Comparison of ENCODE assay signal across 20 mouse cellular contexts in the genomic region with DNA sequence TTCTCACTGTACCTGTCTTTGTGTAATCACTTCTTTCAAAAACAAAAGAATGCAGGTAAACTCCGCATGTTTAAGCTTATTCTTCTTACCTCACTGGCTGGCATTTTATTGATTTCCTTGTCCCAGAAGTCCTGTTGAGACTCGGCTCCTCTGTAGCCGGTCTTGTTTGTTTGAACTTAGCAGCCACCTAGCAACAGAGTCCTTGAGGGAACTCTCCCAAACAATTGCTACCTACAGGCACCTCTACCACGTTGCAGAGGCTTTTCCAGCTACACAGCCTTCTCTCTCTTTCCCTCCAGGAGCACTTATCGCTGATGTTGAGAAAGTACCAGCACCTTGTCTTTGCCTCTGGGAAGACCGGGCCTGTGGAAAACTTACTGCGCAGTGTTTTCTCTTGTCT.
DNase-seq lines count a peak whose midpoint lies in the region; ATAC-seq and TF ChIP-seq lines count a peak whose summit lies in the region.
"Had no signal": no experiment of that assay in that cellular context is flagged by ENCODE, and none has a peak within 500 bp of the region (broad histone marks: within the 10 kb centered on the region; RNA-seq: fewer than 3 reads in every experiment).

No protein-coding gene starts in this region.

- DNase-seq in heart, postnatal 4 days, result no peak
- DNase-seq in lung, postnatal 10 days, result peak; percentile 34
- peak; percentile 64 for DNase-seq in stomach, postnatal 0 days (ENCODE audit: low spot score)
- DNase-seq in left cerebral cortex, adult 9 months (ENCODE audit: low spot score in 2 of 2), result no peak
- DNase-seq: adrenal gland, adult 8-10 months; cerebellum, adult 11 months; gastrocnemius, postnatal 10 days; heart, adult 18-20 months; kidney, adult 2 months; left cerebral cortex, postnatal 4 days; thymus, postnatal 14 days had no signal

- no peaks in the 10 kb centered on the region for H3K27me3 ChIP-seq in heart, embryonic 13.5 days (replicated peaks)
- no peaks in the 10 kb centered on the region for H3K27me3 ChIP-seq in intestine, embryonic 16.5 days (replicated peaks; ENCODE audit: control insufficient read depth, insufficient read depth, low read length)
- no peaks in the 10 kb centered on the region for H3K27me3 ChIP-seq in stomach, postnatal 0 days (ENCODE audit: control insufficient read depth, insufficient read depth, low read length)
- no peaks in the 10 kb centered on the region for H3K27me3 ChIP-seq in hindbrain, embryonic 16.5 days (replicated peaks; ENCODE audit: control insufficient read depth, insufficient read depth, low read length)
- H3K27me3 ChIP-seq: CH12.LX; forebrain, embryonic 12.5 days; hindbrain, embryonic 12.5 days; megakaryocyte, embryonic 14.5 days; midbrain, embryonic 15.5 days had no signal

- ATAC-seq in heart, embryonic 13.5 days (ENCODE audit: extremely low read depth, insufficient number of reproducible peaks, low FRiP score, low TSS enrichment), result no peak
- no peak for ATAC-seq in intestine, embryonic 16.5 days
- ATAC-seq in stomach, postnatal 0 days (ENCODE audit: low FRiP score, low TSS enrichment), result peak; percentile 80
- ATAC-seq in hindbrain, embryonic 16.5 days, result no peak
- ATAC-seq: midbrain, embryonic 15.5 days had no signal

- 34% methylated on average over 7 of the region's 7 CpGs for WGBS in heart, embryonic 13.5 days
- WGBS in intestine, embryonic 16.5 days, result 32% methylated on average over 7 of the region's 7 CpGs
- WGBS in stomach, postnatal 0 days, result 25% methylated on average over 7 of the region's 7 CpGs
- 71% methylated on average over 7 of the region's 7 CpGs for WGBS in hindbrain, embryonic 16.5 days

- peak; percentile 86 for TF ChIP-seq EP300 in stomach, postnatal 0 days (optimal IDR thresholded peaks at IDR 0.05)

- no peak overlapping the region for H3K9ac ChIP-seq in heart, embryonic 13.5 days
- H3K9ac ChIP-seq in intestine, embryonic 16.5 days (ENCODE audit: low read depth, low read length), result 0 out of 2 replicates have a peak overlapping the region, but pooled peaks have one; percentile 29
- H3K9ac ChIP-seq in stomach, postnatal 0 days (ENCODE audit: low read length), result 0 out of 2 replicates have a peak overlapping the region, but pooled peaks have one; percentile 14
- H3K9ac ChIP-seq in hindbrain, embryonic 16.5 days (ENCODE audit: low read depth, low read length), result no peak overlapping the region
- H3K9ac ChIP-seq: forebrain, embryonic 12.5 days; hindbrain, embryonic 12.5 days; liver, embryonic 14.5 days; midbrain, embryonic 15.5 days had no signal

- peak overlapping the region; percentile 42 for H3K4me2 ChIP-seq in heart, embryonic 13.5 days
- peak overlapping the region; percentile 30 for H3K4me2 ChIP-seq in intestine, embryonic 16.5 days (ENCODE audit: low read depth, low read length)
- H3K4me2 ChIP-seq in stomach, postnatal 0 days (replicated peaks; ENCODE audit: low read depth), result peak overlapping the region; percentile 14; the same call in 1 of the 2 replicates
- H3K4me2 ChIP-seq in hindbrain, embryonic 16.5 days (ENCODE audit: low read length), result no peak overlapping the region
- H3K4me2 ChIP-seq: forebrain, embryonic 12.5 days; hindbrain, embryonic 12.5 days; midbrain, embryonic 15.5 days had no signal

- no peaks in the 10 kb centered on the region for H3K9me3 ChIP-seq in heart, embryonic 13.5 days
- H3K9me3 ChIP-seq in intestine, embryonic 16.5 days (ENCODE audit: control insufficient read depth, low read length), result no peaks in the 10 kb centered on the region
- no peaks in the 10 kb centered on the region for H3K9me3 ChIP-seq in stomach, postnatal 0 days (ENCODE audit: control insufficient read depth, low read length)
- no peaks in the 10 kb centered on the region for H3K9me3 ChIP-seq in hindbrain, embryonic 16.5 days (ENCODE audit: control insufficient read depth, low read length)
- H3K9me3 ChIP-seq: forebrain, embryonic 12.5 days; hindbrain, embryonic 12.5 days; midbrain, embryonic 15.5 days had no signal

- H3K27ac ChIP-seq in heart, embryonic 13.5 days (replicated peaks), result no peak overlapping the region
- H3K27ac ChIP-seq in intestine, embryonic 16.5 days (ENCODE audit: low read length), result peak overlapping the region; percentile 75
- H3K27ac ChIP-seq in stomach, postnatal 0 days (replicated peaks), result peak overlapping the region; percentile 88
- no peak overlapping the region for H3K27ac ChIP-seq in hindbrain, embryonic 16.5 days (ENCODE audit: low read depth, low read length)
- H3K27ac ChIP-seq: forebrain, embryonic 12.5 days; hindbrain, embryonic 12.5 days; liver, embryonic 14.5 days; midbrain, embryonic 15.5 days had no signal

- H3K36me3 ChIP-seq in heart, embryonic 13.5 days, result no peaks in the 10 kb centered on the region
- no peaks in the 10 kb centered on the region for H3K36me3 ChIP-seq in intestine, embryonic 16.5 days (ENCODE audit: control insufficient read depth, insufficient read depth, low read length)
- no peaks in the 10 kb centered on the region for H3K36me3 ChIP-seq in stomach, postnatal 0 days (ENCODE audit: control insufficient read depth, insufficient read depth, low read length)
- H3K36me3 ChIP-seq in hindbrain, embryonic 16.5 days (ENCODE audit: control insufficient read depth, insufficient read depth, low read length), result no peaks in the 10 kb centered on the region
- H3K36me3 ChIP-seq: forebrain, embryonic 12.5 days; hindbrain, embryonic 12.5 days; midbrain, embryonic 15.5 days had no signal

- H3K4me3 ChIP-seq in heart, embryonic 13.5 days, result no peak overlapping the region
- no peak overlapping the region for H3K4me3 ChIP-seq in intestine, embryonic 16.5 days (ENCODE audit: low read length)
- 0 out of 2 replicates have a peak overlapping the region, but pooled peaks have one; percentile 2 for H3K4me3 ChIP-seq in stomach, postnatal 0 days (ENCODE audit: low read depth, low read length)
- H3K4me3 ChIP-seq in hindbrain, embryonic 16.5 days (ENCODE audit: low read length), result no peak overlapping the region
- H3K4me3 ChIP-seq: forebrain, embryonic 12.5 days; hindbrain, embryonic 12.5 days; megakaryocyte, embryonic 14.5 days; midbrain, embryonic 15.5 days had no signal

- peaks cover 14% of the 10 kb centered on the region for H3K4me1 ChIP-seq in heart, embryonic 13.5 days
- peaks cover 16% of the 10 kb centered on the region for H3K4me1 ChIP-seq in intestine, embryonic 16.5 days (ENCODE audit: control insufficient read depth, insufficient read depth, low read length)
- H3K4me1 ChIP-seq in stomach, postnatal 0 days (replicated peaks; ENCODE audit: control insufficient read depth, insufficient read depth), result no peaks in the 10 kb centered on the region; the same call in none of the 2 replicates
- H3K4me1 ChIP-seq in hindbrain, embryonic 16.5 days (ENCODE audit: control insufficient read depth, insufficient read depth, low read depth, low read length), result peaks cover 1% of the 10 kb centered on the region; the same call in 1 of the 2 replicates
- H3K4me1 ChIP-seq: hindbrain, embryonic 12.5 days; megakaryocyte, embryonic 14.5 days; midbrain, embryonic 15.5 days had no signal

- no peak for TF ChIP-seq CTCF in stomach, postnatal 0 days (IDR thresholded peaks at IDR 0.05; ENCODE audit: low read depth)

Comparison
In these comparisons a context has a peak if more than half of its experiments do, and no peak if none do; other contexts are left out.
1. H3K27ac ChIP-seq: peak in intestine, embryonic 16.5 days (single experiment) and stomach, postnatal 0 days (single experiment); none in heart, embryonic 13.5 days (single experiment) and hindbrain, embryonic 16.5 days (single experiment).
2. H3K9ac ChIP-seq: peak in intestine, embryonic 16.5 days (single experiment) and stomach, postnatal 0 days (single experiment); none in heart, embryonic 13.5 days (single experiment) and hindbrain, embryonic 16.5 days (single experiment).
3. DNase-seq: peak in lung, postnatal 10 days (single experiment) and stomach, postnatal 0 days (single experiment); none in heart, postnatal 4 days (single experiment) and left cerebral cortex, adult 9 months (0 of 2).